Mouse (Mus musculus) CD4-positive, CD25-positive, alpha-beta regulatory T cell, adult 4 months (primary cell): Measurements from ENCODE around the gene Hpca. TPM values are rescaled to one million over a fixed set of nuclear protein-coding genes. Genes with fewer than 3 reads are reported as not detected.

ENCODE experiments used
- ATAC-seq: one replicate; pipeline ENCODE4 v1.8.0; 2017
- polyA plus RNA-seq, 2 experiments: library from polyadenylated mRNA; unstranded; fragments of 100-300 nt; shearing (Covaris generic); gene quantifications; one replicate each; pipeline ENCODE4 v1.2.1; 2017

The Hpca gene
- polyA plus RNA-seq, 2 experiments from 2014 or later = not detected

DNA sequence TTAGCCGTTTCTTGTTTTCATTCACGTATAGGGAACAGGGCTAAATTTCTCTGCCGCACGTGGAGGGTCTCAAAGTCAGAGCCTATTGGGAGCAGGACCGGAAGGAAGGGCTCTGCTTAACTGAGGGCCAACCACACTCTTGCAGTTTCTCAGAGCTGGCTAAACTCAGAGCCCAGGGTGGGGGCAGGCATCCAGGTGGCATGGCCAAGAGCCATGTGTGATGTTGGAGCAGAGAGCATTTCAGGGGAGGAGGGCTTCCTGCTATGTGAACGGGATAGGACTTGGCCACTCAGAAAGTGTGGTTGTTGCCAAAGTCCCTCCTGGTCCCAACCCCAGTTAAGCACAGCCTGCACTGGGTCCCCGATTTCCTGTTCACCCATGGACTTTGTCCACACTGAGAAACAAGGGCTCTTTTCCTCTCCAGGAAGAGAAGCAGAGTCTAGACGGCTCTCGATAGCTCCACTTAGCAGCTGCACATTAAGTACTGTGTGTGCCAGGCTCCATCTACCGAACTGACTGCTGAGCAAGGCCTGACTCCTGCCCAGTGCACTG is 14.4 kb downstream of the Hpca start:
- no peak for ATAC-seq

DNA sequence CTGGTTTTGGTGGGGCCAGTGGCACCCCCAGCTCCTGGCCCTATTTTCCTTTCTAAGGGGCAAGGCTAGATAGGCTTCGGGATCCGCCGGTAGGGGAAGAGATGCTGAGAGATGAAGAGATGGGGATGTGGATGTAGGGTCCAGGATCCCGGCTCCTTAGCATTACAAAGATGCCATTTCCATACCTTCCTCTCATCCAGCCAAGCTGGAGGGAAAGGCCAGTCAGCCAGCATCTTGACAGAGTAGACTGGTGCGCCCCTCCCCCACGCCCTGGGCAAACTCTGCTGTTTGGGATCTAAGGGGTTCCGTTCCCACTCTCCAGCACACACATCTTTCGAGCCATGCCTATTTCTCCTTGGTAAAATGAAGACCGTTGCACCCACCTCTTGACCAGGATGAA is 15.8 kb downstream of the Hpca start:
- ATAC-seq = no peak

DNA sequence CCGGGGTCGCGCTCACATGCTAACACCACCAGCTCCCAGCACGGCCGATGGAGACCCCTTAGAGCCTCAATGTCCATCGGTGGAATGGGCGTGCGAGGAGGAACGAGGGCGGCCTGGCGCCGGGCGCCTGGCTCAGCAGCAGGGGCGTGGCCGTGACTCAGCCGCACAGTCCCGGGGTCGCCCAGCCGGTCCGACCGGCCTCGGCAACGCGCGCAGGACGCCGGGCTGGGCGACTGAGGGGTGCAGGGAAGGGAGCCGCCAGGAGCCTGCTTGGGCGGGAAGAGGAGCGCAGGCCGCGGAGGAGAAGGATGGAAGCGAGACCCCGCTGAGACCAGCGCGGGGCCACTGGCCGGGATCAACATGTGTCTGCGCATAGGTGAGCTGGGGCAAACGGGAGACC is 16.5 kb downstream of the Hpca start, which contains the start of gene Tmem54:
Gene Tmem54 (plus strand): TSS at position 193 of the 400 bp plus-strand sequence.
- no peak for ATAC-seq

DNA sequence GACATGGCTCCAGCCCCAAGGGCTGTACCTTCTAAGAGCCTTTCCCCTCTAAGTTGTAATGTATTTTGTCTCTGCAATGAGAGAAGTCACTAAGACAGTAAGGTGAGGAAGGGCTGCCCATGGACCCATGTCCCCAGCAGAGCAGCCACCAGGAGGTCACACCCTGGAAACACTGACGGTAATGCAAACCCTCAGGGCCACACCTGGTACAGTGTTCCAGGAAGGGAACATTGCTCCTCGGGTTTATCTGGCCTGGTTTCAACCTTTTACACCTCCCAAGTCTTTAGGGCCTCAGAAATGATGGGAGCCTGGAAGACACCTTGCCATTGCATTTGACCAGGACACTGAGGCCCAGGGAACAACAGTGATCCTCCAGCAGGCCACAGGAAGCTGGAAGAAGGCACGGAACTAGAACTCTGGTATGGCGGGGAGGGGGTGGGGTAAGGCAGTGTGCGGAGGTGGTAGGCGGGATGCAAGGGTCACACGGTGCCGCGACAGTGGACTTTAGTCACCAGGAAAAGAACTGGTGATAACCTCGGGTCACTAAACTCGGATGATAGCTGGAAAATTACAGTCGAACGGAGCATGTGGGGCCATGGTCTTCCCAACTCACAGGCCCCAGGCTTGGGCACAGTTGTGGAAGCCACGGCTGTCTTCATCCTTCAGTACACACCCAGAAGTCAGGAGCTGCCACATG is 19.6 kb downstream of the Hpca start:
- ATAC-seq = no peak

DNA sequence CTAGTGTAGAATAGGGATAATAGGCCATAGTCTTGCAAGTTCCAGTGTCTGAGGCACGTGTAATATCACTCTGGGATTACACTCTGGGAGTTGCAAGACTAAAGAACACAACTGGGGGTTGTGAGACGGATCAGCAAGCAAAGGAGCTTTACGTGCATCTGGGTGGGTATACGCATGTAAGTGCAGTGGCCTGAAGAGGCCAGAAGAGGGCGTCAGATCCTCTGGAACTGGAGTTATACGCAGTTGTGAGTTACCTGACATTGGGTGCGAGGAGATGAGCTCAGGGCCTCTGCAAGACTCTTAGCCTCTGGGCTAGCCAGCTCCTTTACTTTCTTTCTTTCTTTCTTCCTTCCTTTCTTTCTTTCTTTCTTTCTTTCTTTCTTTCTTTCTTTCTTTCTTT is 24.8 kb downstream of the Hpca start:
- ATAC-seq = no peak

DNA sequence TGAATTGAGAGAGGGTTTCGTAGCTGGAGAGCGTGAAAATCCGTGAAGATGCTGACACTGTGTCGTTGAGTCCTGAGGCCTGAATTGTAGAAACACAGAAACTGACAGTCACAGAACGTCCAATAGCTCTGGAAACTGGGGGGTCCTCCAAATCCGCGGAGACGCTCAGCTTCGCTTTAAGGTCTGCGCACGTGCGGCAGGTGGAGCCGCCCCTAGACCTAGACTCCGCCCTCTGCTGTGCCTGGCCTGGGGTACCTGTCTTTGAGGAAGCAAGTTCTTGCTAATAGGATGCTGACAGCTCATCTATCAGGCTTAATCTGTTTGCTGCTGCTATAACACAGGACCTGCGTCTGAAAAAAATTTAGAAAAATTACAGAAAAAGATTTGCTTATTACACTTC is 26.6 kb downstream of the Hpca start:
- ATAC-seq = no peak

DNA sequence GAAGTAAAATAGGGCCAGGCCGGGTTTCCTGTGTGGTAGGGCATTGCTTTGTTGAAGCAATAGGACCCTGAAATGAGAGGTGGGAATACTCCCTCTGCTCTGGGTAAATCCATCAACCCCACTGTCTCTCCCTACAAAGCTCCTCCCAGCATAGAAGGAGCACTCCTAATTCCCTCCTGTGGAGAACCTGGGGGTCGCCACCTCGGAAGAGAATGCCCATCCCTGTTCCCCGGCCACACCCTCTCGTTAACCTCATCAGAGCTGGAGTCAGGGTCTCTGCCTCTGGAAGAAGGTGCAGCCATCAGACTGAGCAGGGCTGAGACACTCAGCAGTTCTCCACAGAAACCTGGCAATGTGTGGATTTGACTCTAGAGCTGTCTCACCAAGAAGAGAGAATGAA is 34.0 kb downstream of the Hpca start:
- no peak for ATAC-seq

DNA sequence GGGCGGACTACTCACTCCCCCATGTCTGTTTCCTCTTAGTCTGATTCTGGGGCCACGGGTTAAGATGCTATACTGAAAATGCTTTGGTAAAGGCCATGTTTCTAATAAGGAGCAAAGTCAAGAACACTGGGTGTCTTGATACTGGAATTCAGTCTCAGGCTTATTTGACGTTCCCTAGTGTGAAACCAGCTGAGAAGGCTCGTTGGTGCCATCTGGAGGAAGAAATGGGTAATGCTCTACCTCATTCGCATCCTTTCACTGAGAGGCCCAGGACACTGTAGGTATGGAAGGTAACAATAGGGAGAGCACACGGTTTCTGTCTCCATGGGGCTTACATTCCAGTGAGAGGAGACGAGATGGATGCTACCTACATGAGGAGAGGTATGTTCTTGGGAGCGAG is 35.8 kb downstream of the Hpca start:
- peak; percentile 67 for ATAC-seq

DNA sequence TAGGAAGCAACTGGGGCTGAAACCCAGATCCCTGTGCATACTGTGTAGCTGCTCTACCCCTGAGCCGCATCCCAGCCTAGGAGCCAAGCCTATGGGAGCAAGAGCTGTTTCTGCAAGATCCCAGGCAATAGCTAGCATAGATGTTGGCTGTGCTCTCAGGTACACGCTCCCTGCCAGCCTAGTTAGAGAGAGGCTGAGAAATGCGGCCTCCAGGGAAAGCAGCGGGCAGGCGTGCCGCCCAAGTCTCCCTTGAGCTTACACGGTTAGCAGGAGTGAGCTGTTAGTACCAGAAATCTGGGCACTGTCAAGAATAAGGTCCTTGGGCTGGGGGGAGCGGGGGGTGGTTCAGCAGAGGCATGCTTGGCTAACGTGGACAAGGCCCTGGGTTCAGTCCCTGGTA is 36.9 kb downstream of the Hpca start:
- ATAC-seq = no peak

DNA sequence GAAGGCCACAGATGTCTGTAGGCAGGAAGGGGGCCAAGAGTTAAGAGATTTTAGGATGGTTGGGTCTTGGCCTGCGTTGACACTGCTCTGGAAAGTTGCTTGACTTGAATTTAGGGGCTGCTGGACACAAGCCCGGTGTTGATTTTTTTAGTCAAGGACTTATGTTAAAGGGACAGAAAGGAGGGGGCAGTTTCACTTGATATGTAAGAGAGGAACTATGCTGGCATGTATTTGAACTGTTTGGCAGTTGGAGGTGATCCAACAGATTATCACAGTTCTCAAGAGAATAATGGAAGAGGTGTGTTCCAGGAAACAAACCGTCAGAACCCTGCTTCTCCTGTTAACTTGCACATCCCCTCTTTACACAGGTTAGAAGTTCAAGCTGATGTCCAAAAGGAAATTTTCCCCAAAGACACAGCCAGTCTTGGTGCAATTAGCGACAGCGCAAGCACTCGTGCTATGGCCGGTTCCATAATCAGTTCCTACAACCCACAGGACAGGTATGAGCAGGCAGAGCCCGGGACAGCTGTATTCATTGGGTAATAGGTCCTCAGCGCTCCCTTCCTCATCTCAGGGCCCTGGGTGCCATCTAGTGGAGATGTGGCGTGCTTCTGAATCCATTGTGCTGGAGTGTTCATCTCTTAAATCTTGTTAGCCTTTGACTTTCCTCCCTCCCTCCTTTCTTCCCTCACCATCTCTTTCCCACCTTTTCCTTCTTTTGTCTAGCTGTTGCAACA is 39.3 kb downstream of the Hpca start:
- peak; percentile 92 for ATAC-seq

DNA sequence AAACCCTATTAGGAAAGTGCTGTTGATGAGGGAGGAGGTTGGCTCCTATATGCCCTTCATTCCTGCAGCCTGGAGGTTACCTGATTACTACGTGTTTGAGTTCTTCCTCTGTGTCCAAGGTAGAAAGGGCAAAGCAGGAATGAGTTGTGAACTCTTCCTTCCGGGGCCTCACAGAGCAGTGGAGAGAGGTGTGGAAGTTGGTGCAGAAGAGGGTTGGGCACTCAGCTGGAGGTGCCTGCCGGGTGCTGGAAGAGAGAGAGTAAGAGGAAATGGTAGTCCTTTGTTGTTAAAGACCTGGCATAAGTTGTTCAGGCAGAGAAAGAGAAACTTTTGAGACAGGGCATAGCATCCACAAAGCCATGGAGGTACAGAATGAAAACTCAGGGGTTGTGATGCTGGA is 39.9 kb downstream of the Hpca start:
- ATAC-seq = no peak

DNA sequence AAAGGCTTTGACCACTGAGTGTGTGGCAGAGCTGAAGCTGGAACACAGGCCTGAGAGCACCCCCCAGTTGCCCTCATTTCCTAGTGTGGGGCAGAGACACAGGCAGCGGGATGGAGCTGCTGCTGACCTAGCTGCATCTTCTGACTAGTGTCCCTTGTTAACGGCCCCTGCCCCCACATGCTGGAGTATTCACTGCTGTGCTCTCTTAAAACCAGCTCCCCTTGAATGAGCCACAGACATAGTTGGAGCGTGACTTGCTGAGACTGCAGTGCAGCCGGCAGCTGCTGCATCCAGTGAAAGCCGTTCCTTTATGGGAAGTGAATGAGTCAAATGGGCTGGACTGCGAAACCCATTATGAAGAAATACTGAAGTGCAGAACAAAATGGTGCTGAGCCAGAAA is 40.3 kb downstream of the Hpca start:
- no peak for ATAC-seq

DNA sequence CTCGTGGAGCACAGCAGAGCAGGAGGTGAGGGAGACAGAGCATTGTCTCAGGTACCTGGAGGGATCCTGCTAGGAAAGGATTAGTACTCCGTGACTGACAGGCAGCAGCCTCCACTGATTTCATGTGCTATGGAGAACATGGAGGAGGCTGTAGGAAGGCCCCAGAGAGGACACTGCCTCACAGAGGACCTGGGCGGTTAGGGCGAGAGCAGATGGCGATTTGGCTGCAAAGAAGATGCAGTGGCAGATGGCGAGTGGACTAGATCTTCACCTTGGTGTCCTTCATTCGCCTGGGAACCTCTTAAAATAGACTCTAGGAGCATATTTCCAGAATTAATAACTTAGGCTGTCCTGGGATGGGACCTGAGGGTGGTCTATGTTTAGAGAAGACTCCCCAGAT is 40.8 kb downstream of the Hpca start:
- no peak for ATAC-seq

DNA sequence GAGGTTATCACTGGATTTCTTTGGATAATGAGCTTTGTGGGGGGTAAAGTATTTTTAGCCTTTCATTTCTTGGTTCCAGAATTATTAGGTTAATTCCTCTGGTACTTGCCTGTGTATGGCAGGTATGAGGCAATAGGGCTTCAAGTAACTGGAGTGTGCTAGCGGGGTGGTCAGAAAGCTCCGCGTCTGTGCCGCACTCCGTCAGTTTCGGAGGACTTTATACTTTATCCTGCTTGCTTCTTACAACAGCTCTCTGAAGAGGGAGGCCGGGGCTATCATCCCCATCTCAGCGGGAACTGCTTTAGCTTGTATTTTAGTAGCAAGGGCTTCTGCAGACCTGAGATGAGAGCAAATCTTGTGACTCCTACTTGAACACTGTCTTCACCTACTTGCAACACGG is 42.7 kb downstream of the Hpca start:
- no peak for ATAC-seq

DNA sequence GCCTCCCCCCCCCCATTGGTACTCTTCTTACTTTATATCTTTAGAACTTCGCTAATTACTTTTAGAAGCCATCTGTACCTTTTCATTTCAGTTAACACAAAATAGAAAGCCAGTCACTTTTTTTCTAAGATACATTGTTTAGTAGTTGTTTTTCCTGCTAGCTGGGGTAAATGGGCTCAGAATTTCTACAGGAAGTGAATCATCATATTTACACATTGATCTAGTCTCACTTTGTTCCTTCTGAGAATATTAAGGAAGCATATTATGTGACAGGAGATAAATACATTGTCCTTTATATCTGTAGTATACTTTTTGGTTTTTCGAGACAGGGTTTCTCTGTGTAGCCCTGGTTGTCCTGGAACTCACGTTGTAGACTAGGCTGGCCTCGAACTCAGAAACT is 53.0 kb downstream of the Hpca start:
- ATAC-seq = peak; percentile 38

DNA sequence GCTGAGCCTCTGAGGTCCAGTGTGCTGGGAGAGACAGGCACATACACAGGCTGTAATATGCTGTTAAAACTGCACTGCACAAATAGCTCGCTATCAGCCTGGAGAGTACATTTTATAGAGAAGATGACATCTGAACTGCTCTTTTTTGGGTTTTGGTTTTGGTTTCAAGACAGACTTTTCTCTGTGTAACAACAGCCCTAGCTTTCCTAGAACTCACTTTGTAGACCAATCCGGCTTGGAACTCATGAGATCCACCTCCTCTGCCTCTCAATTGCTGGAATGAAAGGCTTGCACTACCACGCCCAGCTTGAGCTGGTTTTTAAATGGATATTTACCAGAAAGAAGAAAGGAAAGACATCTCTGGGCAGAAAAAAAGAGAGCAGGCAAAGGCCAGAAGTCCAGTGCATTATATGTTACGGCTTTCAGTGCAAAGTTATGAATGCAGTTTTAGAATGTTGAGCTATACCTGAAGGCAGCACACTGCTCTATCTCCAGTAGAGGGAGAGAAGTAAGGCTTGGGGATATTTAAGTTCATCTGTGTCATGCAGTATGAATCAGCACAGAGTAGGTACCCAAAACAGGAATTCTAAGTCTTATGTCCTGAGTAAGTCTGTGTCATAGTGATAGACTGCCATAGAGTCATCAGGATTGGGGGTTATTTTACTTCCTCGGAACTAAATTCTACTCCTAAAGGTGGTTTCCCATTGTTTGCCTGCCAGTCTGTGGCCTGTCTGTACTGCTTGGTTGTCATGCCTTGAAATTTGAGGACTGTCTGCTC is 54.0 kb downstream of the Hpca start:
- peak; percentile 64 for ATAC-seq

DNA sequence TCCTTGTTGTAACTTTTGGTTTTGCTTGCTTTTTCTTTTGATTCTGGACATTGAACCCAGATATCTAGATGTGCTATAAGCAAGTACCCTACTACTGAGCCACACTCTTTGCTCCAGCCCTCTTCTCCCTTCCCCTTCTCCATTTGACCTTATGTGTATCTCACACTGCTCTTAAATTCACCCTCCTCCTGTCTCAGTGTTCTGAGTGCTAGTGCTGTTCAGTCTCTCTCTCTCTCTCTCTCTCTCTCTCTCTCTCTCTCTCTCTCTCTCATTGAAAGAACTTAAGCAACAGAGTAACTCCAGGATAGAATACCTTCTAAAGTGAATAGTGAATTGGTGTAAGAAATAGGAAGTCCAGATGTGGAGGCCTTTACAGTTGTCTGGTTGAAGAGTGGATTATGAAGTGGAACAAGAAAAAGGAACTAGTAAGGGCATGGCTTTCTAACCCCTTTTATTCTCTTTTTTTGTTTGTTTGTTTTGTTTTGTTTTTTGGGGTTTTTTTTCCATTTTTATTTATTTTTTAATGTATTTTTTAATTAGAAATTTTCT is 56.1 kb downstream of the Hpca start:
- ATAC-seq = no peak

DNA sequence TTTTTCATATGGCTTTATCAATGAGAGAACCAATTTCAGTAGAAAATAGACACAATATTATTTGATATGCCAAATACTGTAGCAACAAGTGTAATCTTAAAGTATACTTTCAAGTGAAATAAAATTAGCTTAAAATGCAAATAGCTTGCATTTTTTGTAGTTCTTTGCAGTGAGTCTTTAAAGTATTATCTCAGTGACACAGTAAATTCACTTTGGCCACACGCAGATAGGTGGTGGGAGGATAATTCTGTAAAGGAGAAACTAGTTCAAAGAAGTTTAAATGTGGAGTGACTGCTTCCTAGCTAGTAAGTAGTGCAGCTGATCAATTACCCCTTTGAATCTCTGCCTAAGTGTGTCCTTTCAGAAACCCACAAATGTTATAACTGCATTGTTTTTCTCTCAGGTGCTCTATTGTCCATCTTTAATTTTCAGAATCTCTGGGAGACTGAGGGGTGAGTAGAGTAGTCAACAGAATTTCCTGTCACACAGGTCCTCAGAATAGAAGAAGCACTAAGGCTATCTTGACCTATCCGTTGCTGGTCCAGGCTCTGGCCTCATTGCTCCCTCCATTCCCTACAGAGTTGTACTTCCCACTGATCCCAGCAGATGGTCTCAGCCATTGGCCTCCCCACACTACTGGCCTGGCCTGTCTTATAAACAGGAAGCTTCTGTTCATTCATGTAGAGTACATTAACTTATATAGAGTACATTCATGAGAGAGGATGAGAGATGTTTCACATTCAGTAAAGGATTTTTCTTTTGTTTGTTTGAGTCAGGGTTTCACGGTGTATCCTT is 59.4 kb downstream of the Hpca start:
- no peak for ATAC-seq
